Mouse (Mus musculus): ENCODE results near the gene Ces1a. TPM values are rescaled to one million over a fixed set of nuclear protein-coding genes. Genes with fewer than 3 reads are reported as not detected.
A peak's percentile ranks its signal among the peaks of the same experiment; 100 is the strongest.

The Ces1a gene
- total RNA-seq, 2 experiments from 2014 or later = not detected

DNA sequence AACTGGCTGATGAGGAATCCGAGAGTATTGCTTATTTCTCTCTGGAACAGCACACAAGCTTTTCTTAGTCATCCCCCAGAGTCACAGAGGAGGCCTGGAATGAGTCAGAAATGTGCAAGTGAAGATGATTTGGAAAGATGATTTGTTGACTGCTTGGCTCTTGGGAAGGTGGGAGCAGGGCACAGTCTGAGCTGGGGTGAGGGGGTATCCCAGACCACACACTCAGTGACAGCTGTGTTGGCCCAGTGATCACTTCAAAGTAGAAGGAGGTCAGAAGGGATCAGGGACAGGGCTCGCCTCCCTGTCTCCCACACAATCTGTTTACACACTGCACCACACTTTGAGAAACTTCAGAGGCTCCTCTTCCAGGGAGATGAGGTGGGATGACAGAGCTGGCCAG lies 63.6 kb downstream of the Ces1a start:
- DNase-seq = no peak

- no peak for DNase-seq
Observed at GRCm38 (mm10) chr8:92982491-92982890, 65.5 kb downstream of the Ces1a start.

- DNase-seq = no peak
Observed at GRCm38 (mm10) chr8:92976656-92977055, 71.3 kb downstream of the Ces1a start.

GRCm38 (mm10) chr8:92972949-92973348 lies 75.0 kb downstream of the Ces1a start:
- DNase-seq = peak; percentile 59

Other genes with a start within 250 kb of the Ces1a start
- 100 to 1,000 TPM; 202 to 254 TPM for gene Mmp2, start 220.9 kb downstream of the Ces1a start, total RNA-seq (2021)
- 1 to 10 TPM; 1.4 to 2.0 TPM for gene Lpcat2, start 192.9 kb downstream of the Ces1a start, total RNA-seq (2021)
- under 1 TPM in 1 of 2 experiments, not detected in 1; 0.45 TPM for gene Capns2, start 146.8 kb downstream of the Ces1a start, total RNA-seq (2021)
- under 1 TPM; 0.47 to 0.70 TPM for gene Slc6a2, start 88.1 kb downstream of the Ces1a start, total RNA-seq (2021)
- not detected for gene Ces1b, start 31.8 kb upstream of the Ces1a start, total RNA-seq (2021)
- under 1 TPM in 1 of 2 experiments, not detected in 1; 0.47 TPM for gene Ces1c, start 83.1 kb upstream of the Ces1a start, total RNA-seq (2021)
- gene Ces1d, start 149.6 kb upstream of the Ces1a start, total RNA-seq (2021) = 1 to 10 TPM; 3.5 to 4.2 TPM
- under 1 TPM in 1 of 2 experiments, not detected in 1; 0.25 TPM for gene Ces1e, start 181.4 kb upstream of the Ces1a start, total RNA-seq (2021)
- gene Ces1f, start 231.6 kb upstream of the Ces1a start, total RNA-seq (2021) = not detected